Mouse (Mus musculus): Measurements from ENCODE around the gene Ssna1. TPM values are rescaled to one million over a fixed set of nuclear protein-coding genes. Genes with fewer than 3 reads are reported as not detected.

Gene Ssna1
- total and polyA plus RNA-seq, 3 experiments = 51.4 to 80.6 (median 72.9) TPM

- Histone ChIP-seq H3K4me3 (replicated peaks in 1 of 3; ENCODE audit: low read depth in 2 of 3, low read length in 2 of 3, poor library complexity in 1 of 3) (no peak overlapping the region), H3K4me1 (ENCODE audit: control insufficient read depth in 1 of 2, insufficient read depth in 2 of 2) (peaks cover 8 to 9% of the 10 kb centered on the region in 2 experiments), H3K4me2 (ENCODE audit: insufficient read depth, low read depth, poor library complexity, severe bottlenecking) (no peak overlapping the region), H3K27me3 (replicated peaks) (peaks cover 87% of the 10 kb centered on the region), H3K79me2 (replicated peaks; ENCODE audit: control insufficient read depth, extremely low read depth, insufficient read depth, poor library complexity, severe bottlenecking) (no peaks in the 10 kb centered on the region), H3K9me3 (replicated peaks; ENCODE audit: low read length) (no peaks in the 10 kb centered on the region), H3K36me3 (replicated peaks in 1 of 2; ENCODE audit: control insufficient read depth in 1 of 2, insufficient read depth in 1 of 2, low read length in 1 of 2) (no peaks in the 10 kb centered on the region), H3K9ac (ENCODE audit: insufficient read depth, low read depth) (no peak overlapping the region), H3K27ac (ENCODE audit: insufficient read depth, low read depth) (no peak overlapping the region)
- in situ Hi-C loops (cut with MboI; ENCODE audit: low pct_ligation_motif_present, low pct_unique_long_range_greater_than_20kb, low sequenced_read_pairs) (no loop called here), dilution Hi-C loops (cut with MboI; ENCODE audit: extremely low pct_ligation_motif_present, extremely low pct_unique_long_range_greater_than_20kb, low sequenced_read_pairs) (no loop called here)
- no peak for TF ChIP-seq MXI1 (IDR thresholded peaks at IDR 0.05; ENCODE audit: low read depth, low read length)
- TF ChIP-seq USF1 (IDR thresholded peaks at IDR 0.05; ENCODE audit: low read depth, low read length) = no peak
- TF ChIP-seq ZC3H11A (IDR thresholded peaks at IDR 0.05; ENCODE audit: low read depth, low read length) = no peak
- no peak for TF ChIP-seq HCFC1 (IDR thresholded peaks at IDR 0.05; ENCODE audit: low read depth, low read length)
- TF ChIP-seq NRF1 (IDR thresholded peaks at IDR 0.05; ENCODE audit: low read depth, low read length) = no peak
- no peak for TF ChIP-seq RCOR1 (conservative IDR thresholded peaks at IDR 0.05; ENCODE audit: low read depth, low read length)
- no peak for TF ChIP-seq ZMIZ1 (IDR thresholded peaks at IDR 0.05; ENCODE audit: low read depth, low read length)
- no peak for DNase-seq (ENCODE audit: extremely low read depth)
Observed at GRCm38 (mm10) chr2:25305587-25306359, 33.5 kb upstream of the Ssna1 start.

- Histone ChIP-seq H3K27me3 (replicated peaks) (peaks cover 79% of the 10 kb centered on the region), H3K79me2 (replicated peaks; ENCODE audit: control insufficient read depth, extremely low read depth, insufficient read depth, poor library complexity, severe bottlenecking) (no peaks in the 10 kb centered on the region), H3K4me1 (ENCODE audit: control insufficient read depth in 1 of 2, insufficient read depth in 2 of 2) (peaks cover 8 to 9% of the 10 kb centered on the region in 2 experiments), H3K9me3 (replicated peaks; ENCODE audit: low read length) (no peaks in the 10 kb centered on the region), H3K9ac (ENCODE audit: insufficient read depth, low read depth) (no peak overlapping the region), H3K4me3 (replicated peaks in 1 of 3; ENCODE audit: low read depth in 2 of 3, low read length in 2 of 3, poor library complexity in 1 of 3) (peak overlapping the region; percentile 13 to 50 (median 18)), H3K36me3 (replicated peaks in 1 of 2; ENCODE audit: control insufficient read depth in 1 of 2, insufficient read depth in 1 of 2, low read length in 1 of 2) (no peaks in the 10 kb centered on the region), H3K4me2 (ENCODE audit: insufficient read depth, low read depth, poor library complexity, severe bottlenecking) (peak overlapping the region; percentile 46; the same call in 1 of the 2 replicates), H3K27ac (ENCODE audit: insufficient read depth, low read depth) (no peak overlapping the region)
- in situ Hi-C loops (cut with MboI; ENCODE audit: low pct_ligation_motif_present, low pct_unique_long_range_greater_than_20kb, low sequenced_read_pairs) (no loop called here), dilution Hi-C loops (cut with MboI; ENCODE audit: extremely low pct_ligation_motif_present, extremely low pct_unique_long_range_greater_than_20kb, low sequenced_read_pairs) (no loop called here)
- no peak for TF ChIP-seq PAX5 (IDR thresholded peaks at IDR 0.05; ENCODE audit: low read length)
- no peak for TF ChIP-seq NRF1 (IDR thresholded peaks at IDR 0.05; ENCODE audit: low read depth, low read length)
- TF ChIP-seq USF2 (conservative IDR thresholded peaks at IDR 0.05; ENCODE audit: low read depth, low read length) = no peak
- no peak for TF ChIP-seq ELF1 (IDR thresholded peaks at IDR 0.05; ENCODE audit: low read depth, low read length)
- TF ChIP-seq UBTF (IDR thresholded peaks at IDR 0.05; ENCODE audit: low read depth, low read length) = no peak
- TF ChIP-seq E2F4 (IDR thresholded peaks at IDR 0.05; ENCODE audit: insufficient replicate concordance, low read depth, low read length) = no peak
- no peak for TF ChIP-seq USF1 (IDR thresholded peaks at IDR 0.05; ENCODE audit: low read depth, low read length)
- TF ChIP-seq EP300 (IDR thresholded peaks at IDR 0.05; ENCODE audit: low read length) = no peak
- TF ChIP-seq TBP (conservative IDR thresholded peaks at IDR 0.05; ENCODE audit: low read depth, low read length) = no peak
- TF ChIP-seq CHD2 (IDR thresholded peaks at IDR 0.05; ENCODE audit: low read length) = no peak
- TF ChIP-seq ETS1 (conservative IDR thresholded peaks at IDR 0.05; ENCODE audit: low read depth, low read length) = no peak
- TF ChIP-seq ZKSCAN1 (IDR thresholded peaks at IDR 0.05; ENCODE audit: borderline replicate concordance, low read depth, low read length) = no peak
- TF ChIP-seq ZMIZ1 (IDR thresholded peaks at IDR 0.05; ENCODE audit: low read depth, low read length) = no peak
- peak; percentile 43 for DNase-seq (ENCODE audit: extremely low read depth)
Observed at GRCm38 (mm10) chr2:25304657-25305541, 32.7 kb upstream of the Ssna1 start.

Data from CH12.LX (cell line).